Mouse (Mus musculus) liver, adult 2 months (tissue): ENCODE measurements around the gene Sec61a1. TPM values are rescaled to one million over a fixed set of nuclear protein-coding genes. Genes with fewer than 3 reads are reported as not detected.

Source experiments
- DNase-seq: peaks from one replicate; pipeline ENCODE4 v3.0.0-alpha.2; 2011; ENCODE audit warnings: low read depth, low spot score; ENCODE audit errors: extremely low read depth
- H3K27ac ChIP-seq: fragments of 200-500 bp; replicated peaks from 2 replicates; pipeline ENCODE4 v1.5.1; 2012; ENCODE audit warnings: low read depth, mild to moderate bottlenecking, control low read depth, inconsistent platforms, low read length; ENCODE audit not compliant: insufficient read depth
- H3K27me3 ChIP-seq: fragments of 200-500 bp; 2 replicates; pipeline ENCODE4 v1.6.1; 2012; ENCODE audit warnings: mild to moderate bottlenecking, moderate library complexity, low read length, inconsistent platforms; ENCODE audit not compliant: control insufficient read depth, insufficient read depth
- H3K36me3 ChIP-seq: fragments of 200-500 bp; 2 replicates; pipeline ENCODE4 v1.6.1; 2012; ENCODE audit warnings: low read length, inconsistent platforms; ENCODE audit not compliant: control insufficient read depth, insufficient read depth
- H3K4me1 ChIP-seq: fragments of 200-500 bp; 2 replicates; pipeline ENCODE4 v1.6.1; 2011; ENCODE audit warnings: low read length; ENCODE audit not compliant: control insufficient read depth, insufficient read depth
- H3K4me3 ChIP-seq: fragments of 200-500 bp; 2 replicates; pipeline ENCODE4 v1.5.1; 2011; ENCODE audit warnings: low read depth, mild to moderate bottlenecking, control low read depth, low read length, moderate library complexity; ENCODE audit not compliant: insufficient read depth
- H3K79me2 ChIP-seq: fragments of 200-500 bp; 2 replicates; pipeline ENCODE4 v1.6.1; 2012; ENCODE audit warnings: inconsistent platforms, mild to moderate bottlenecking, low read length, moderate library complexity; ENCODE audit not compliant: control insufficient read depth, insufficient read depth
- H3K9ac ChIP-seq: fragments of 200-500 bp; 2 replicates; pipeline ENCODE4 v1.6.1; 2012; ENCODE audit warnings: low read depth, mild to moderate bottlenecking, control low read depth, inconsistent platforms, low read length
- CTCF ChIP-seq: fragments of 200-500 bp; IDR thresholded peaks from 2 replicates; pipeline ENCODE4 v1.5.1; 2011; ENCODE audit warnings: low read depth, low read length, control low read depth
- POLR2A ChIP-seq: fragments of 200-500 bp; IDR thresholded peaks from 2 replicates; pipeline ENCODE4 v1.6.1; 2011; ENCODE audit warnings: low read length, control low read depth; ENCODE audit not compliant: insufficient read depth; ENCODE audit errors: extremely low read depth
- WGBS: fragments of 180-500 bp; shearing (Covaris S2); methylation state at CpG from one replicate; pipeline ENCODE4 v1.1.7; 2018; 5-methylcytosine and 5-hydroxymethylcytosine counted together
- polyA plus RNA-seq: library from polyadenylated mRNA; depleted of rRNA; stranded (reverse); fragments of >200 nt; gene quantifications from 2 replicates; pipeline ENCODE4 v1.2.3, GENCODE M21; 2012; rRNA removed
- total RNA-seq: library from RNA; depleted of rRNA; stranded (reverse); fragments of >200 nt; gene quantifications from 2 replicates; pipeline ENCODE4 v1.2.3, GENCODE M21; 2014; rRNA removed

The Sec61a1 gene
- total RNA-seq (145 and 183 TPM in 2 replicates), polyA plus RNA-seq (255 and 340 TPM in 2 replicates)

- peaks cover 24% of the 10 kb centered on the region for H3K36me3 ChIP-seq
- peaks cover 22% of the 10 kb centered on the region; the same call in 1 of the 2 replicates for H3K79me2 ChIP-seq
- peak within 1 kb of the TSS; percentile 86 for H3K4me3 ChIP-seq
- H3K27ac ChIP-seq: peak within 1 kb of the TSS; percentile 75
- peaks cover 10% of the 10 kb centered on the region for H3K4me1 ChIP-seq
- TF ChIP-seq POLR2A: peak; percentile 85
- 0 out of 2 replicates have a peak, but pooled peaks have one; percentile 18 for TF ChIP-seq CTCF
- H3K27me3 ChIP-seq: no peaks in the 10 kb centered on the region
- H3K9ac ChIP-seq: peak within 1 kb of the TSS; percentile 94
- WGBS: under 1% methylated on average over 80 of the region's 80 CpGs
- DNase-seq: peak; percentile 91
Observed at GRCm38 (mm10) chr6:88518404-88519263, at the start of gene Sec61a1. TSS of gene Sec61a1 (minus strand) at chr6:88518905.

- TF ChIP-seq CTCF (no peak), POLR2A (no peak)
- no peaks in the 10 kb centered on the region for H3K36me3 ChIP-seq
- no peak for DNase-seq
- 57% methylated on average over 7 of the region's 7 CpGs for WGBS
- H3K4me3 ChIP-seq: no peak overlapping the region
- no peaks in the 10 kb centered on the region for H3K79me2 ChIP-seq
- no peaks in the 10 kb centered on the region for H3K27me3 ChIP-seq
- H3K27ac ChIP-seq: no peak overlapping the region
- H3K4me1 ChIP-seq: no peaks in the 10 kb centered on the region
- no peak overlapping the region for H3K9ac ChIP-seq
Observed at GRCm38 (mm10) chr6:88566676-88567075, 48.0 kb upstream of the Sec61a1 start.

- Histone ChIP-seq H3K9ac (no peak overlapping the region), H3K4me3 (no peak overlapping the region), H3K27ac (no peak overlapping the region), H3K27me3 (no peaks in the 10 kb centered on the region), H3K36me3 (no peaks in the 10 kb centered on the region), H3K4me1 (no peaks in the 10 kb centered on the region), H3K79me2 (no peaks in the 10 kb centered on the region)
- DNase-seq: peak; percentile 22
- TF ChIP-seq POLR2A (no peak), CTCF (no peak)
- WGBS: 27% methylated on average over 6 of the region's 6 CpGs
Observed at GRCm38 (mm10) chr6:88565033-88565432, 46.3 kb upstream of the Sec61a1 start.

- Histone ChIP-seq H3K9ac (no peak overlapping the region), H3K27me3 (no peaks in the 10 kb centered on the region), H3K4me3 (no peak overlapping the region), H3K27ac (no peak overlapping the region), H3K4me1 (no peaks in the 10 kb centered on the region), H3K79me2 (no peaks in the 10 kb centered on the region), H3K36me3 (no peaks in the 10 kb centered on the region)
- no peak for TF ChIP-seq CTCF
- TF ChIP-seq POLR2A: no peak
- WGBS: 93% methylated on average over 4 of the region's 4 CpGs
- no peak for DNase-seq
Observed at GRCm38 (mm10) chr6:88560156-88560555, 41.5 kb upstream of the Sec61a1 start.

GRCm38 (mm10) chr6:88559688-88560087, 41.0 kb upstream of the Sec61a1 start:
- H3K27me3 ChIP-seq: no peaks in the 10 kb centered on the region
- no peak overlapping the region for H3K9ac ChIP-seq
- WGBS: 64% methylated on average over 5 of the region's 5 CpGs
- H3K4me1 ChIP-seq: no peaks in the 10 kb centered on the region
- H3K4me3 ChIP-seq: no peak overlapping the region
- TF ChIP-seq POLR2A: no peak
- peak; percentile 36 for TF ChIP-seq CTCF
- H3K79me2 ChIP-seq: no peaks in the 10 kb centered on the region
- no peak for DNase-seq
- no peak overlapping the region for H3K27ac ChIP-seq
- no peaks in the 10 kb centered on the region for H3K36me3 ChIP-seq

- WGBS: 69% methylated on average over 1 of the region's 1 CpGs
- no peaks in the 10 kb centered on the region for H3K79me2 ChIP-seq
- H3K9ac ChIP-seq: no peak overlapping the region
- no peak overlapping the region for H3K4me3 ChIP-seq
- no peak overlapping the region for H3K27ac ChIP-seq
- TF ChIP-seq POLR2A (no peak), CTCF (peak; percentile 26; the same call in 1 of the 2 replicates)
- no peaks in the 10 kb centered on the region for H3K4me1 ChIP-seq
- no peak for DNase-seq
- no peaks in the 10 kb centered on the region for H3K36me3 ChIP-seq
- no peaks in the 10 kb centered on the region for H3K27me3 ChIP-seq
Observed at GRCm38 (mm10) chr6:88558076-88558475, 39.4 kb upstream of the Sec61a1 start.
